Mouse (Mus musculus) B cell, adult (primary cell): ENCODE results near the gene Cmtm7. TPM values are rescaled to one million over a fixed set of nuclear protein-coding genes. Genes with fewer than 3 reads are reported as not detected.

ENCODE experiments used
- total RNA-seq: library from RNA; stranded (reverse); gene quantifications from 4 replicates; pipeline ENCODE4 v1.2.4, GENCODE M21; 2023; ENCODE audit not compliant: inconsistent age

Cmtm7 gene
- 133 to 151 TPM (median 143 TPM) in 4 replicates for total RNA-seq

DNA sequence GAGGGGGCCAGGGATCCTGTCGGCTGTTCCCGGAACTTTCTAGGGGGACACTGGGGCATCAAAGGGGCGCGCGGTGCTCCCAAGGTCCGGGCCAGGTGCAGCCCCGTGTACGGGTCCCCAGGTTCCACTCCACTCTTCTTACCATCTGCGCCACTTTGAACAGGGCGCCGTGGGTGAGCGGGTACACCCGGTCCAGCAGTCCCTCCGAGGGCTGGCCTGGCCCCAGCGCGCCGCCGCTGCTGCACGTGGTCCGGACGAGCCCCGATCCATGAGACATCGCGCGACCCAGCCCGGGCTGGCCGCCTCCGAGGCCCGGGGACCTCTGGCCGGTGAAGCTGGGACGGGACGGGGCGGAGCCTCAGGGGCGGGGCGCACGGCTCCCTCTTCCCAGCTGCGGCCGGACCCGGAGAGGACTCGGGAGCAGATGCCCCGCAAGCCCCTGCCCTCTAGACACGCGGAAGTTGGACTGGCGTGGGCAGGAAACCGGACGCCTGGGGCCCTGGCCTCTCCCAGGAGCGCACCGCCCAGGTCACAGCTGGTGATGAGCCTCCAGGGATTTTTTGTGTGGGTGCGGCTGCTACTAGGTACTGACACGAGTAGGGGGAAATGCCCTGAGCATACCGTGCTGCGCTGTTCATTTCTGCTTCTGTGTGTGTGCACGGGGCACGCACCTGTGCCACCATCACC, at the start of gene Cmtm7:
Cmtm7 (minus strand) TSS at position 331 of the 687 bp plus-strand sequence.

DNA sequence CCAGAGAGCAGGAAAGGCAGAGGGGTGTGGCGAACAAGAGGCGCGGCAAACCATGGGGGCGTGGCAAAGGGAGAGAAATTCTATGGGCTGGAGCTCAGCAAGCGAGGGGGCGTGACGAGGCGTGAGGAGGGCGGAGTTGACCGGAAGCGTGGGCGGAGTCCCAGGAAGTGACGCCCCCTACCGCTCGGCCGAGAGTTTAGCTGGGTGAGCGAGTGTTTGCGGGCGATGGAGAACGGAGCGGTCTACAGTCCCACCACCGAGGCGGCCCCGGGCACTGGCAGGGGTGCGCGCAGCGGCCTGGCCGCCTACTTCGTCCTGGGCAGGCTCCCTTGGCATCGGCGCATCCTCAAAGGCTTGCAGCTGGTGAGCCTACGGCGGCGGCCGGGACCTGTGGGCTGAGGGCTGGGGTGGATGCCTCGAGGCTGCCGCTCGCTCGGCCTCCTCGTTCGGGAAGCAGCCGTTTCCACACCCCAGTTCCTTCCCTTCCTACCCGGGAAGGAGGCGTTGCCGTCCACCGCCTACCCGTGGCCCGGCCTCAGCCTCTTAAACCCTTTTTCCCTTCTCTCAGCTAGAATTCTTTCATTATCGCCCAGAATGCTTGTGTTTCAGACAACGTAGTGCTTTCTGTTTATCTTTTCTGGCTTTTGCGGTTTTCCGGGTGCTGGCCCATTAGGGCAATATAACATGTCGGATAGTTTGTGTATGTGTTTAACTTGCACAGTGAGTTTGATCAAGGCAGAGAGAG, 50.5 kb downstream of the Cmtm7 start, which contains the start of gene Cmtm6:
Cmtm6 (plus strand) TSS at position 106 of the 745 bp plus-strand sequence.

Other genes starting within 250 kb of the Cmtm7 start
- gene Trim71, start 217.5 kb downstream of the Cmtm7 start, total RNA-seq: not detected in 4 replicates
- 67.6 to 83.7 TPM (median 72.8 TPM) in 4 replicates for gene Cnot10, start 141.7 kb downstream of the Cmtm7 start, total RNA-seq
- 40.1 to 41.7 TPM (median 41.4 TPM) in 4 replicates for gene Dync1li1, start 93.1 kb downstream of the Cmtm7 start, total RNA-seq
- gene Cmtm6, start 50.7 kb downstream of the Cmtm7 start, total RNA-seq: 86.9 to 103 TPM (median 92.5 TPM) in 4 replicates
- gene Cmtm8, start 62.3 kb upstream of the Cmtm7 start, total RNA-seq: 0.86 to 1.7 TPM (median 1.5 TPM) in 4 replicates
- gene Gpd1l, start 152.1 kb upstream of the Cmtm7 start, total RNA-seq: 59.8 to 74.5 TPM (median 66.9 TPM) in 4 replicates
- gene Osbpl10, start 196.7 kb upstream of the Cmtm7 start, total RNA-seq: not detected in 4 replicates
- gene Rps27rt, start 200.9 kb upstream of the Cmtm7 start, total RNA-seq: 179 to 252 TPM (median 185 TPM) in 4 replicates